ENCODE assay signal across 8 mouse cellular contexts in genomic region chr14:20294947-20295346, GRCm38 (mm10). TPM values are rescaled to one million over a fixed set of nuclear protein-coding genes. Genes with fewer than 3 reads are reported as not detected.
DNase-seq lines count a peak whose midpoint lies in the region; ATAC-seq and TF ChIP-seq lines count a peak whose summit lies in the region.

No protein-coding gene starts in this region.

- no peak for TF ChIP-seq CTCF in gastrocnemius, adult 2 months (IDR thresholded peaks at IDR 0.05)

- 53% methylated on average over 8 of the region's 8 CpGs for WGBS in forebrain, embryonic 14.5 days
- 45% methylated on average over 8 of the region's 8 CpGs for WGBS in liver, embryonic 13.5 days (ENCODE audit: insufficient replicate concordance)

- no peaks in the 10 kb centered on the region for H3K36me3 ChIP-seq in forebrain, embryonic 14.5 days (ENCODE audit: control insufficient read depth, insufficient read depth, low read length)
- H3K36me3 ChIP-seq in liver, embryonic 13.5 days, result no peaks in the 10 kb centered on the region

- H3K4me2 ChIP-seq in forebrain, embryonic 14.5 days (ENCODE audit: low read length), result peak overlapping the region; percentile 62
- H3K4me2 ChIP-seq in liver, embryonic 13.5 days, result peak overlapping the region; percentile 74

- intact Hi-C loops in gastrocnemius, adult 2 months (cut with DNase I), result no loop called here
- intact Hi-C loops in gastrocnemius, postnatal 14 days (cut with DNase I; ENCODE audit: low total_unique reads), result no loop called here

- peak overlapping the region; percentile 88 for H3K4me3 ChIP-seq in gastrocnemius, adult 2 months
- H3K4me3 ChIP-seq in forebrain, embryonic 14.5 days (ENCODE audit: low read depth, low read length), result peak overlapping the region; percentile 44
- peak overlapping the region; percentile 69 for H3K4me3 ChIP-seq in liver, embryonic 13.5 days (replicated peaks)

- H3K9me3 ChIP-seq in forebrain, embryonic 14.5 days (replicated peaks; ENCODE audit: control insufficient read depth, low read length), result no peaks in the 10 kb centered on the region
- no peaks in the 10 kb centered on the region for H3K9me3 ChIP-seq in liver, embryonic 13.5 days (replicated peaks)

- no peaks in the 10 kb centered on the region for H3K27me3 ChIP-seq in forebrain, embryonic 14.5 days (replicated peaks; ENCODE audit: control insufficient read depth, insufficient read depth, low read length)
- H3K27me3 ChIP-seq in liver, embryonic 13.5 days, result no peaks in the 10 kb centered on the region

- DNase-seq in gastrocnemius, adult 2 months, result no peak
- DNase-seq in gastrocnemius, postnatal 14 days, result no peak
- DNase-seq in 3T3-L1 (ENCODE audit: low read depth, low spot score), result peak; percentile 2
- DNase-seq in forebrain, embryonic 14.5 days (ENCODE audit: low spot score), result no peak
- no peak for DNase-seq in liver, embryonic 13.5 days
- no peak for DNase-seq in retina, postnatal 1 day
- DNase-seq in left cerebral cortex, adult 18-20 months (ENCODE audit: low spot score in 2 of 2), result no peak
- DNase-seq in adrenal gland, postnatal 10 days, result no peak

- peak overlapping the region; percentile 89 for H3K27ac ChIP-seq in gastrocnemius, adult 2 months
- H3K27ac ChIP-seq in forebrain, embryonic 14.5 days (ENCODE audit: low read depth, low read length), result no peak overlapping the region
- H3K27ac ChIP-seq in liver, embryonic 13.5 days, result no peak overlapping the region

- ATAC-seq in forebrain, embryonic 14.5 days, result no peak
- ATAC-seq in liver, embryonic 13.5 days (ENCODE audit: low read depth), result no peak

- peak overlapping the region; percentile 59 for H3K9ac ChIP-seq in forebrain, embryonic 14.5 days (ENCODE audit: low read length)
- peak overlapping the region; percentile 68 for H3K9ac ChIP-seq in liver, embryonic 13.5 days

- H3K4me1 ChIP-seq in forebrain, embryonic 14.5 days (ENCODE audit: control insufficient read depth, insufficient read depth, low read length), result peaks cover 5% of the 10 kb centered on the region; the same call in 1 of the 2 replicates
- H3K4me1 ChIP-seq in liver, embryonic 13.5 days (replicated peaks), result peaks cover 23% of the 10 kb centered on the region

RNA-seq across cellular contexts. Expression of gene Nudt13, which starts 0.5 kb away (rescaled TPM):
- 10 to 100 TPM; 26.9 to 32.3 TPM for total RNA-seq in gastrocnemius, adult 2 months (2021)
- total RNA-seq in gastrocnemius, postnatal 14 days (2021), result 10 to 100 TPM; 20.5 to 27.9 TPM
- polyA plus RNA-seq in forebrain, embryonic 14.5 days (2014; fragmentation: Nextera tagmentation; extraction: Ambion mirVana), result 11.1 and 14.7 TPM in 2 replicates
- polyA plus RNA-seq in liver, embryonic 13.5 days (2015; fragmentation: Nextera tagmentation; extraction: Ambion mirVana), result 6.3 and 7.4 TPM in 2 replicates
- 10 to 100 TPM; 18.4 to 23.4 TPM for total RNA-seq in left cerebral cortex, adult 18-20 months (2021)
- 10 to 100 TPM; 43.4 to 52.3 TPM for total RNA-seq in adrenal gland, postnatal 10 days (2021)

RNA-seq across cellular contexts. Expression of gene Kcnk16, which starts 25.9 kb away (rescaled TPM):
- not detected for total RNA-seq in gastrocnemius, adult 2 months (2021)
- not detected for total RNA-seq in gastrocnemius, postnatal 14 days (2021)
- not detected in 2 replicates for polyA plus RNA-seq in forebrain, embryonic 14.5 days (2014; fragmentation: Nextera tagmentation; extraction: Ambion mirVana)
- 4.3 and 4.6 TPM in 2 replicates for polyA plus RNA-seq in liver, embryonic 13.5 days (2015; fragmentation: Nextera tagmentation; extraction: Ambion mirVana)
- not detected for total RNA-seq in left cerebral cortex, adult 18-20 months (2021)
- total RNA-seq in adrenal gland, postnatal 10 days (2021), result not detected

RNA-seq across cellular contexts. Expression of gene Ecd, which starts 53.0 kb away (rescaled TPM):
- 10 to 100 TPM; 32.7 to 38.9 TPM for total RNA-seq in gastrocnemius, adult 2 months (2021)
- total RNA-seq in gastrocnemius, postnatal 14 days (2021), result 10 to 100 TPM; 27.1 to 30.5 TPM
- 56.9 and 58.6 TPM in 2 replicates for polyA plus RNA-seq in forebrain, embryonic 14.5 days (2014; fragmentation: Nextera tagmentation; extraction: Ambion mirVana)
- polyA plus RNA-seq in liver, embryonic 13.5 days (2015; fragmentation: Nextera tagmentation; extraction: Ambion mirVana), result 35.6 and 39.2 TPM in 2 replicates
- total RNA-seq in left cerebral cortex, adult 18-20 months (2021), result 10 to 100 TPM; 32.4 to 39.2 TPM
- total RNA-seq in adrenal gland, postnatal 10 days (2021), result 10 to 100 TPM; 38.8 to 42.3 TPM

RNA-seq across cellular contexts. Expression of gene Fam149b, which starts 53.0 kb away (rescaled TPM):
- 10 to 100 TPM; 18.2 to 22.7 TPM for total RNA-seq in gastrocnemius, adult 2 months (2021)
- 10 to 100 TPM; 14.7 to 17.2 TPM for total RNA-seq in gastrocnemius, postnatal 14 days (2021)
- 37.0 and 40.8 TPM in 2 replicates for polyA plus RNA-seq in forebrain, embryonic 14.5 days (2014; fragmentation: Nextera tagmentation; extraction: Ambion mirVana)
- 8.2 and 8.4 TPM in 2 replicates for polyA plus RNA-seq in liver, embryonic 13.5 days (2015; fragmentation: Nextera tagmentation; extraction: Ambion mirVana)
- total RNA-seq in left cerebral cortex, adult 18-20 months (2021), result 10 to 100 TPM; 41.9 to 51.4 TPM
- 10 to 100 TPM; 29.3 to 35.3 TPM for total RNA-seq in adrenal gland, postnatal 10 days (2021)
